Mouse (Mus musculus) megakaryocyte, embryonic 14.5 days (primary cell): Measurements from ENCODE around the gene Casc4. TPM values are rescaled to one million over a fixed set of nuclear protein-coding genes. Genes with fewer than 3 reads are reported as not detected.

Experiments
- H3K27me3 ChIP-seq: replicated peaks from 2 replicates; pipeline ENCODE3; 2012; ENCODE audit warnings: inconsistent platforms
- H3K36me3 ChIP-seq: replicated peaks from 2 replicates; pipeline ENCODE3; 2012; ENCODE audit warnings: low read length, inconsistent platforms, mixed read lengths
- H3K4me1 ChIP-seq: 2 replicates; pipeline ENCODE4 v1.6.1; 2012; ENCODE audit warnings: inconsistent platforms
- H3K4me3 ChIP-seq: replicated peaks from 2 replicates; pipeline ENCODE3; 2012; ENCODE audit warnings: moderate library complexity, mild to moderate bottlenecking, inconsistent platforms
- H3K9me3 ChIP-seq: 2 replicates; pipeline ENCODE4 v1.6.1; 2012; ENCODE audit warnings: inconsistent platforms
- FLI1 ChIP-seq: IDR thresholded peaks from 2 replicates; pipeline ENCODE4 v1.6.1; 2012; ENCODE audit warnings: low read length, inconsistent platforms, mixed read lengths
- GATA1 ChIP-seq: IDR thresholded peaks from 3 replicates; pipeline ENCODE4 v1.6.1; 2012; ENCODE audit warnings: mixed read lengths, low read length, inconsistent platforms, borderline replicate concordance
- polyA plus RNA-seq: library from polyadenylated mRNA; stranded (reverse); fragments of >175 nt; gene quantifications from 2 replicates; pipeline ENCODE4 v1.2.3, GENCODE M21; 2012; ENCODE audit warnings: low replicate concordance; ENCODE audit not compliant: insufficient read depth

Casc4 gene
- polyA plus RNA-seq, 1 experiment, result 2.8 TPM

DNA sequence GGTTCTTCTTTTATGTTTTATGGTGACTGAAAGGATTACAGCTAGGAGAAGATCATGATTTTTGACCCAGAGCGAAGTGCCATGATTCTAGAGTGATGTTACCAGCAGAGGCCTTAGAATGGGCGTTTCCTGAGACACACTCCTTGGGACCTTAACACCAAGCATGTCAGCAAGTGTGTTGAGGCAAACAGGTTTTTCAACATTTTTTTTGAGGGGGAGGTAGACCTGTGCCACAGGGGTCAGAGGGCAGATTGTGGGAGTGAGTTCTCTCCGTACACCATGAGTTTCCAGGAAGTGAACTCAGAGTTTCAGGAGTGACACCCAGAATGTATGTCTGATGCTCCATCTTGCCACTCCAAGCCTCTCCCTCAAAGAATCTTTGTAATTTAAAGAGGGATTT, 12.8 kb upstream of the Casc4 start:
- TF ChIP-seq FLI1 (no peak), GATA1 (no peak)

DNA sequence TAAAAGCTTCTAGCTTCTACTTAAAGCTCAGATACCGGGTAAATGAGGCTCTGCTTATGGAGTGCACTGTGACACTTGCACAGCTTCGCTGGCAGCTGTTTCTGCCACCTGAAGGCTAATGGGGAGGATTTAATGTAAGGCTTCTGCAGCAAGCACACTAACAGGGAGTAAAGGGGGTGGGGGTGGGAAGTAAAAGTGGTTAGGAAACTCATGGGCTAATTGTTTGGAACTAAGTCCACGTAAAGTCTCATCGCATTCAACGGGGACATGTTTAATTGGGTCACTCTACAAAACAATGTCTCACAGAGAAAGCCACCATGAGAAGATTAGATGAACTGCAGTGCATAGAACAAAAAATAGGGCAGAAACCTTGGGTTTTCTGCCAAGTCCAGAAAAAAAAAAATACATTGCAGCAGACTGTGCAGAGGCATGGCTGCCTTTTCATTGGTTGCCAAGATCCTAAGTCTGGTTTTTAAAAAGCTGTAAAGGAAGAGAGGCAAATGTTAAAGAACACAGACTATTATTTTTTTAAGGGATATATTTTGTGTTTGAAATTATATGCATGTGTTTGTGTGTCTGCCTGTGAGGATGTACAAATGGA, 7.3 kb upstream of the Casc4 start:
- no peak overlapping the region for H3K4me3 ChIP-seq
- H3K9me3 ChIP-seq, result peaks cover 5% of the 10 kb centered on the region; the same call in 1 of the 2 replicates
- no peaks in the 10 kb centered on the region for H3K27me3 ChIP-seq
- H3K36me3 ChIP-seq, result no peaks in the 10 kb centered on the region
- TF ChIP-seq FLI1 (no peak), GATA1 (no peak)
- no peaks in the 10 kb centered on the region for H3K4me1 ChIP-seq

More for the DNA sequence above, 12.8 kb upstream of the Casc4 start:
- peaks cover 8% of the 10 kb centered on the region for H3K9me3 ChIP-seq
- no peak overlapping the region for H3K4me3 ChIP-seq
- H3K36me3 ChIP-seq, result no peaks in the 10 kb centered on the region
- no peaks in the 10 kb centered on the region for H3K4me1 ChIP-seq
- H3K27me3 ChIP-seq, result peaks cover 13% of the 10 kb centered on the region

GRCm38 (mm10) chr2:121866071-121866601, 634 bp upstream of the Casc4 start:
- H3K36me3 ChIP-seq, result peaks cover 5% of the 10 kb centered on the region
- H3K9me3 ChIP-seq, result no peaks in the 10 kb centered on the region
- peaks cover 17% of the 10 kb centered on the region for H3K27me3 ChIP-seq
- H3K4me3 ChIP-seq, result peak overlapping the region; percentile 95
- H3K4me1 ChIP-seq, result peaks cover 22% of the 10 kb centered on the region
- TF ChIP-seq FLI1 (no peak), GATA1 (no peak)

- peaks cover 5% of the 10 kb centered on the region for H3K36me3 ChIP-seq
- H3K4me3 ChIP-seq, result peak overlapping the region; percentile 95
- H3K9me3 ChIP-seq, result no peaks in the 10 kb centered on the region
- TF ChIP-seq GATA1 (no peak), FLI1 (no peak)
- H3K27me3 ChIP-seq, result peaks cover 17% of the 10 kb centered on the region
- peaks cover 22% of the 10 kb centered on the region for H3K4me1 ChIP-seq
Measured at GRCm38 (mm10) chr2:121867051-121867928, 520 bp downstream of the Casc4 start.

DNA sequence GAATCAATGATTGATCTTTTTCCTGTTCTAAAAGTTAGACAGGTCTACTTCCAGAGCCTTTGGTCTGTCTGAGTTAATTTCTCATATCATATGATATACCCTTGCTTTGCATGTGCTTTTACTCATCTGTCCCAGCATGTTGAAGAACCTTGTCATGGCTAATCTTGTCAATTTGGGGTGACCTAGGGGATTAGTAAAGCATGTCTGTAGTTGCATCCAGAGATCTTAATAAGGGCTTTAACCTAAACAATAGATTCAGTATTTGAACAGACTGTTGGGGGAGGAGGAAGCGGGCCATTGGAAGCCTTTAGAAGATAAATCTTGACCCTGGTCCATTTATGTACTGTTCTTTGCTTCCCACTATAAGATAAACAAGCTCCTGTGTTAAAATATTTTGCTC, 12.7 kb downstream of the Casc4 start:
- no peaks in the 10 kb centered on the region for H3K27me3 ChIP-seq

GRCm38 (mm10) chr2:121885509-121886106, 18.8 kb downstream of the Casc4 start:
- H3K4me1 ChIP-seq, result 0 out of 2 replicates have a peak, but pooled peaks cover 2% of the 10 kb centered on the region
- no peaks in the 10 kb centered on the region for H3K36me3 ChIP-seq
- TF ChIP-seq FLI1 (no peak), GATA1 (no peak)
- H3K27me3 ChIP-seq, result no peaks in the 10 kb centered on the region
- peaks cover 2% of the 10 kb centered on the region; the same call in 1 of the 2 replicates for H3K9me3 ChIP-seq
- H3K4me3 ChIP-seq, result no peak overlapping the region

More for the DNA sequence above, 12.7 kb downstream of the Casc4 start:
- Histone ChIP-seq H3K9me3 (peaks cover 2% of the 10 kb centered on the region; the same call in 1 of the 2 replicates), H3K36me3 (no peaks in the 10 kb centered on the region), H3K4me3 (no peak overlapping the region), H3K4me1 (no peaks in the 10 kb centered on the region)
- no peak for TF ChIP-seq GATA1
- no peak for TF ChIP-seq FLI1

GRCm38 (mm10) chr2:121886406-121886805, 19.6 kb downstream of the Casc4 start:
- 0 out of 2 replicates have a peak, but pooled peaks cover 2% of the 10 kb centered on the region for H3K4me1 ChIP-seq
- H3K27me3 ChIP-seq, result no peaks in the 10 kb centered on the region
- TF ChIP-seq GATA1 (no peak), FLI1 (no peak)
- no peaks in the 10 kb centered on the region for H3K9me3 ChIP-seq
- H3K36me3 ChIP-seq, result no peaks in the 10 kb centered on the region
- H3K4me3 ChIP-seq, result no peak overlapping the region

- peaks cover 4% of the 10 kb centered on the region for H3K36me3 ChIP-seq
- no peaks in the 10 kb centered on the region for H3K27me3 ChIP-seq
- TF ChIP-seq FLI1 (no peak), GATA1 (no peak)
- H3K9me3 ChIP-seq, result peaks cover 5% of the 10 kb centered on the region; the same call in 1 of the 2 replicates
- H3K4me1 ChIP-seq, result 0 out of 2 replicates have a peak, but pooled peaks cover 2% of the 10 kb centered on the region
- no peak overlapping the region for H3K4me3 ChIP-seq
Measured at GRCm38 (mm10) chr2:121888720-121889497, 22.1 kb downstream of the Casc4 start.

DNA sequence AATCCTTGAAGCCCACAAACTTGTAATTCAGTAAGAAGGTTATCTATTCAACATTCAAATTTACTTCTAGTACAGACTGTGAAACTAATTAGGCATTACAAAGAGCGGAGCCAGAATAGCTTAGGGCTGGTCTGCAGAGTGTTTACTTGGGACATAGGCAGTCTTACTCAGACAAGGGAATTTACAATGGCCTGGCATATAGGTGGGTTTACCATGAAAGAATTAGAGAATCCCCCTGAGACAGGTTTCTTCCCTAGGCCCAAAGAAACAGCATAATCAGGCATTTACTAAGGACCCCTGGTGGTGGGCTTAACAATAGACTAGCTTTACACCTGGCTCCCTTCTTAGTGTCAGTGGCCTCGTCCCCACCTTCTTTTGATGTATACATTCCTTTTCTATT, 28.5 kb downstream of the Casc4 start:
- TF ChIP-seq FLI1, result no peak
- no peak for TF ChIP-seq GATA1
- H3K4me1 ChIP-seq, result no peaks in the 10 kb centered on the region; the same call in 1 of the 2 replicates
- no peak overlapping the region for H3K4me3 ChIP-seq
- H3K9me3 ChIP-seq, result peaks cover 5% of the 10 kb centered on the region; the same call in 1 of the 2 replicates
- H3K27me3 ChIP-seq, result no peaks in the 10 kb centered on the region
- peaks cover 4% of the 10 kb centered on the region for H3K36me3 ChIP-seq
